Mouse (Mus musculus) cerebral cortex, adult 2 months (tissue): ENCODE measurements around the gene Nlgn1.

Source experiments
- WGBS: fragments of 180-500 bp; shearing (Covaris S2); methylation state at CpG from one replicate; pipeline ENCODE4 v1.1.7; 2018; 5-methylcytosine and 5-hydroxymethylcytosine counted together

Nlgn1 gene

GRCm38 (mm10) chr3:25773908-25774307, 558.4 kb downstream of the Nlgn1 start:
- 35% methylated on average over 4 of the region's 4 CpGs for WGBS

- 57% methylated on average over 4 of the region's 4 CpGs for WGBS
These were observed 568.6 kb downstream of the Nlgn1 start for GRCm38 (mm10) chr3:25763689-25764088.

- WGBS: 89% methylated on average over 2 of the region's 2 CpGs
These were observed 574.4 kb downstream of the Nlgn1 start for GRCm38 (mm10) chr3:25757813-25758212.

- WGBS: 68% methylated on average over 1 of the region's 1 CpGs
These were observed 608.1 kb downstream of the Nlgn1 start for GRCm38 (mm10) chr3:25724111-25724510.

- 72% methylated on average over 5 of the region's 5 CpGs for WGBS
These were observed 610.8 kb downstream of the Nlgn1 start for GRCm38 (mm10) chr3:25721464-25721863.

GRCm38 (mm10) chr3:25707380-25707779, 624.9 kb downstream of the Nlgn1 start:
- 73% methylated on average over 2 of the region's 2 CpGs for WGBS

- 44% methylated on average over 1 of the region's 1 CpGs for WGBS
These were observed 635.0 kb downstream of the Nlgn1 start for GRCm38 (mm10) chr3:25697231-25697630.

- 42% methylated on average over 6 of the region's 6 CpGs for WGBS
These were observed 643.3 kb downstream of the Nlgn1 start for GRCm38 (mm10) chr3:25688789-25689464.

GRCm38 (mm10) chr3:25683696-25684095, 648.6 kb downstream of the Nlgn1 start:
- 62% methylated on average over 2 of the region's 2 CpGs for WGBS

GRCm38 (mm10) chr3:25679373-25679772, 652.9 kb downstream of the Nlgn1 start:
- 68% methylated on average over 2 of the region's 2 CpGs for WGBS

- WGBS: 93% methylated on average over 10 of the region's 10 CpGs
These were observed 656.4 kb downstream of the Nlgn1 start for GRCm38 (mm10) chr3:25675888-25676287.

- 65% methylated on average over 3 of the region's 3 CpGs for WGBS
These were observed 657.2 kb downstream of the Nlgn1 start for GRCm38 (mm10) chr3:25675069-25675468.

GRCm38 (mm10) chr3:25673408-25673807, 658.9 kb downstream of the Nlgn1 start:
- whole genome bisulfite sequencing: 60% methylated on average over 5 of the region's 5 CpGs

GRCm38 (mm10) chr3:25672779-25673178, 659.5 kb downstream of the Nlgn1 start:
- WGBS: 63% methylated on average over 4 of the region's 4 CpGs

GRCm38 (mm10) chr3:25663464-25663863, 668.8 kb downstream of the Nlgn1 start:
- 79% methylated on average over 2 of the region's 2 CpGs for WGBS

GRCm38 (mm10) chr3:25660285-25660684, 672.0 kb downstream of the Nlgn1 start:
- WGBS: 62% methylated on average over 3 of the region's 3 CpGs

GRCm38 (mm10) chr3:25658006-25658405, 674.3 kb downstream of the Nlgn1 start:
- 64% methylated on average over 14 of the region's 14 CpGs for WGBS

GRCm38 (mm10) chr3:25657074-25657473, 675.2 kb downstream of the Nlgn1 start:
- WGBS: 41% methylated on average over 11 of the region's 11 CpGs

- 75% methylated on average over 4 of the region's 4 CpGs for WGBS
These were observed 679.2 kb downstream of the Nlgn1 start for GRCm38 (mm10) chr3:25653010-25653409.

- 58% methylated on average over 4 of the region's 4 CpGs for WGBS
These were observed 686.2 kb downstream of the Nlgn1 start for GRCm38 (mm10) chr3:25645895-25646691.

- 90% methylated on average over 2 of the region's 2 CpGs for WGBS
These were observed 703.1 kb downstream of the Nlgn1 start for GRCm38 (mm10) chr3:25629198-25629597.

GRCm38 (mm10) chr3:25606597-25606996, 725.7 kb downstream of the Nlgn1 start:
- WGBS: 62% methylated on average over 1 of the region's 1 CpGs

- 43% methylated on average over 5 of the region's 5 CpGs for WGBS
These were observed 734.7 kb downstream of the Nlgn1 start for GRCm38 (mm10) chr3:25597513-25597912.
